Mouse (Mus musculus) right cerebral cortex, adult 2 months (tissue): ENCODE results near the gene Cdh18.
"Not testable (repeated sequence)": the region's sequence is repeated elsewhere in the genome, so short reads cannot be mapped to it uniquely, and the experiment has no call there.

Experiments used
- DNase-seq, 2 experiments: peaks; one replicate each; pipeline ENCODE4 v3.0.0; 2021 to 2022; ENCODE audit warnings: low spot score in 2 of 2

Gene Cdh18

DNA sequence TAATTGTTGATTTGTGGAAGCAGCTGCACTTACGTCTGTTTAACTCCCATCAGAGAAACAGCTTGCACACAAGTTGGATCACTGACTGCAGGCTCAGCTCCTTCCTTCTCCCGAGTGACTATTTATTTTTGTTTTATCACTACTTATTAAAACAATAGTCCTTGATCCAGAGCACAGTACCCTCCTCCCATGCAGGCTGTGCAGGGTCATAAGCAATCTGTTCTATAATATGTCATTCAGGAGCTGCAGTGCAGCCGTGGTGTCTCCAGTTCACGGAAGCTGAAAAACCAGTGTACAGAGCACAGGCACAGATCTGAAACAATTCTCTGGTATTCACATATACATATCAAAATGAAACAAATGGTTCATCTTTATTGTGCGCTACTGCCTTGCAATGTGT, 625.8 kb downstream of the Cdh18 start:
- no peak for DNase-seq

- no peak for DNase-seq
Observed at GRCm38 (mm10) chr15:23212068-23212467, 663.2 kb downstream of the Cdh18 start.

GRCm38 (mm10) chr15:23230616-23231015, 681.8 kb downstream of the Cdh18 start:
- no peak for DNase-seq

DNA sequence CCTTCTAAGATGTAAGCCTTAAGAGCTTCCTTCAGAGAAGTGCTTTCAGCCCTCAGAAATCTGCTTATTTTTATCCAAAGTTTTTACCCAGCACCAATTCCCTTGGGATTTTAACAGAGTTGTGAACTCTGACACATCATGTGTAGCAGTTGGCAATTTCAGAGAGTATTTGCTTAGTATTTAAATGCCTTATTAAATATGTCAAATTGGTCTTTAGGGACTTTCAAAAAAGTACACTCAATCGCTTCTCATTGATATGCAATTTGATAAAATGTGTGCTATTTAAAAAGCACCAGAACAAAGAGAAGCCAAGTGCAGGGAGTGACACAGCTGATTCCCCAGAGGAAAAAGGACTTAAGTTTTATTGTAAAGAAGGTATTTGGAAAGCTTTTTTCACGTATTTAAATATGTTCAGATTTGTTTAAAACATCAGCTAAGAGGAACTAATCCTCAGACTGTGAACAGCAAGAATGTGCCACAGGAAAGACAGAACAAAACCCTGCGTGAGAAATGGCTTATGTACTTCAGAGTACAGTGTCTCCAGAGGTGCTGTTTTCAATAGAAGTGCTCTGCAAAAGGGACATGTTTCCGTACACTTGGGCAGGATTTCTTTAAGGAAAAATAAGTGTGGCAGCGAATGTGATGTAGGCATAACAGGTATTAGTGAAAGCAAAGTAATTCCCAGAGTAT, 709.1 kb downstream of the Cdh18 start:
- DNase-seq = no peak

GRCm38 (mm10) chr15:23278421-23278820, 729.6 kb downstream of the Cdh18 start:
- no peak for DNase-seq

- no peak for DNase-seq
Observed at GRCm38 (mm10) chr15:23305018-23305417, 756.2 kb downstream of the Cdh18 start.

- no peak for DNase-seq
Observed at GRCm38 (mm10) chr15:23316766-23317165, 767.9 kb downstream of the Cdh18 start.

GRCm38 (mm10) chr15:23317409-23317808, 768.6 kb downstream of the Cdh18 start:
- no peak for DNase-seq

DNA sequence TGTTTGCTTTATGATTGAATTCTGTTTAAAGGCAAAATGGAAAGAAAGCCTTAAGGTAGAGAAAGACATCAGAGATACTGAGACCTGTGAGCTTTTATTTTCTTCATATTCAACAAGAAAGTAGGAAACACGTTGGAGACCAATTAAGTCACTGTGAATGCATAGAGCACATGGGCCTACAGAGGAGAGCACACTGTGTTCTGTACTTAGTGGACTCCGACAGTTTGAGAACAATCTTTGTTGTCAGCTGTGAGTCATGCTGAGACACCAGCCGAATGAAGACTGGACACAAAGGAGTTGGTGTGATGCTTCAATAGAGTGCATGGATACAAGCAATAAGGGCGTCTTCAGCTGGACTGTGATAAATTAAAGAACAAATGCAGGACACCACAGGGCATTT, 791.5 kb downstream of the Cdh18 start:
- not testable (repeated sequence) for DNase-seq

GRCm38 (mm10) chr15:23351078-23351477, 802.3 kb downstream of the Cdh18 start:
- DNase-seq = no peak

DNA sequence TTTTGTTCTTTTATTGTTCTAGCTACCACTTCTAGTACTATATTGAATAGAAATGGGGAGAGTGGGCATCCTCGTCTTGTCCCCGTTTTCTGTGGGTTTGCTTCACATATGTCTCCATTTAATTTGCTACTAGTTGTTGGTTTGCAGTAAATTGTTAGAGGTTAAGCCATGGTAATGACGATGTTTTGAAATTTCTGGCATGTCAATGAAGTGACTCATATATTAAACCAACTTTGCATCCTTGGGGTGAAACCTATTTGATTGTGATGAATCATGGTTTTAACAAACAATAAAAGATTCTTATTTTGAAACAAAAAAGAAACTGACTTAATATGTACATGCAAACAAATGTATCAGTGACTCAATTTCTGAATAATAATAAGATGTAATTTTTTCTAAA, 817.5 kb downstream of the Cdh18 start:
- DNase-seq = no peak

- no peak for DNase-seq
Observed at GRCm38 (mm10) chr15:23367712-23368111, 818.9 kb downstream of the Cdh18 start.

GRCm38 (mm10) chr15:23378016-23378750, 829.4 kb downstream of the Cdh18 start:
- peak; percentile 11 to 14 for DNase-seq

- DNase-seq = no peak
Observed at GRCm38 (mm10) chr15:23385816-23386215, 837.0 kb downstream of the Cdh18 start.

DNA sequence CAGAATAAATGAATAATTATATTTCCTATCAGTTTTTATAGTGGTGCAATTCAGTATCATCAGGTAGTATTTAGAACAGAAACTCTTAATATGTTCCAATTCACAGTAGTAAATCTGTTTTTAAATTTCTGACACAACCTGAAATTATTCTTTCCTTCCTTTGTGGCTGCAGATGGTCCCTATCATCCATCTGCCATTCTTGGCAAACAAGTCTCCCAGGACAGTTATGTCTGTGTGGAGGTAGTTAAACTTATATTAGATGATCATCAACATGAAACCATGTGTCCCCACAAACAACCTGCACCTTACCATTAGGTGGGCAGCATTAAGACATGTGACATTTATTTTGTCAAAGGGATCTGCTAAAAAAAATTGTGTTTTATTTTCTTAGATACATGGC, 847.8 kb downstream of the Cdh18 start:
- DNase-seq = no peak

GRCm38 (mm10) chr15:23403792-23404191, 855.0 kb downstream of the Cdh18 start:
- no peak for DNase-seq

DNA sequence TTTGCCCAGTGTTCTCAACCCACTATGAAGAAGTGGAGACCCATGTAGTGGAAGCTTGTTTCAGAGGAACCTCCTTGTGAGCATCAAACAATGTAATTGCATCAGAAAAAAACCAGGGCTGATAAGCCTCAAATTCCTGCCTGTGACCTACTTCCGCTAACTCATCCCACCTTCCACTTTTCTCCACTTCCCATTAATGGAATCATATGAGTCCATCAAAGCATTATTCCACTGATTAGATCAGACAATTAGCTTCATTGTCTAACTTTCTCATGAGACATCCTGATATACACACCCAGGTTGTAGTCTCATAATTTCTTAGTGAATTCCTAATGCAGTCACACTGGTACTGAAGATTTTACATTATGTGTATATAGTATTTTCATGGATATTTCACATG, 859.4 kb downstream of the Cdh18 start:
- no peak for DNase-seq

GRCm38 (mm10) chr15:23416450-23417080, 867.7 kb downstream of the Cdh18 start:
- peak; percentile 57 to 59 for DNase-seq

DNA sequence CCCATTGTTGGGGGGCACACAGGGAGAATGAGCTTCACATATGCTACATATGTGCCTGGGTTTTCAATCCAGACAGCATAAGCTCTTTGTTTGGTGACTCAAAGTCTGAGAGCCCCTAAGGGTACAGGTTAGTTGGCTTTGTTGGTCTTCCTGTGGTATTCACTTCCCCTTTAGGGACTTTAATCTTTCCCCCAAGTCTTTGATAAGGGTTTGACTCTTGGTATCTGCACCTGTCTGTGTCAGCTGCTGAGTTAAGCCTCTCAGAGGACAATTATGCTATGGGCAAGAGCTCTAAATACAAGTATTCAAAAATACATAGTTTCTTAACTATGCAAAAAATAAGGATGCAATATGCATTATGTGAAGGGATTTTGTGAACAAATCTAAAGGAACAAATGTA, 869.3 kb downstream of the Cdh18 start:
- DNase-seq = no peak

GRCm38 (mm10) chr15:23420010-23420409, 871.2 kb downstream of the Cdh18 start:
- DNase-seq = peak in 1 of 2 experiments; percentile 21

DNA sequence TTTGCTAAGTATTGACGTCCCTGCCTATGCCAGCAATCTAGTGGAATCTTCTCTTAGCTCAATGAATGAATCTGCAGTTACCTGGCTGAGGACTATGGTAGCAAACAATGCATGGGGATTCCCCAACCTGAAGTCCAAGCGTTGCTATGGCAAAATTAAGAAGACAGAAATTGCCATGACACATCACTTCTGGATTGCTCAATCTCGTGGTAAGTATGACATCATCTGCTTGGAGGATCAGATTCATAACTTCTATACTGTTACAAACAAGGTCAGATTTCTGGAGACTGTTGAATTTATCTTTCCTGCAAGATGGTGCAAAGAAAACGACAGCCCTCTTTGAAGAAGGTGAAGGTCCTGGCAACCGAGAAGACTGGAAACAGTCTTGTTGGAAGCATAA, 881.2 kb downstream of the Cdh18 start:
- DNase-seq = no peak

DNA sequence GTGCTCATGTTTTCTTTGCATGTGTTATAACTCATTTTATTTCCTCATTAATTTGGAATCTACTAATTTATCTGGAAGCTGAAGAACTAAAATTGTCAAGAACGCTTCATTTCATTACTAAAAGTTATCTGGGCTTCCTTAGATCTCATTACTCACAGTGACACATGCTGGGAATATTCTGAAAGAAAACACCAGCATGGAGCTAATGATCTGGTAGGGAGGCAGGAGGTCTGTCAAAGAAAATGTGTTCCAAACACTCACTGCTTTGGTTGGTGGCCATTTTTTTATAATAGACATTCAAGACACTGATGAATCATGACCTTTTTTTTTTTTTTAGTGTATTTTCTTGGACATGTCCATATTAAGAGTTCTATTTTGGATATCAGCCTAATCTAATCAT, 899.7 kb downstream of the Cdh18 start:
- no peak for DNase-seq

DNA sequence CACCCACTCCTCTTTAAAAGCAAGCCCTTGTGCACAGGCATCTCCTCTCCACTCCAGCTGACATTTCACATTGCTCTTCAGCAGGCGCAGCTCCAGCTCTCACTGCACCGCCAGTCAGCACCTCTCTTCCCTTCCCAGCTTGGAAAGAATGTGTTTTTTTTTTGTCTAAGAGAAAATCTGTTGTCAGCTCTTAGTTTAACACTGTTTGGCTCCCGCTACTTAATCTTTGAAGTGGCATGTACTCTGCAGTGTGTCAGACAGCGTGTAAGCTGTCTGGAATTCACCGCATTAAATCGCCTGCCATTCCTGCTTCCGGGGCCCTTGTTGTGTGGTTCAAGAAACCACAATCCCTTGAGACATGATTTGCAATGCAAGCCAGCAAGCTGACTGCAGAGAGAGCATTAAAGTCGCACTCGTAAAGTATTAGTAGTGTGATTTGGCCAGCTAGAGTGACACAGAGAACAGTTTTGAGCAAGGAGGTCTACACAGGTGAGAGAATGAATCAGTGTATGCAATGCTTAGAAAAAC, 903.3 kb downstream of the Cdh18 start:
- DNase-seq = peak; percentile 6 to 15
